Mouse (Mus musculus): ENCODE measurements at regions not wholly inside any gene's neighbourhood (a gene's known extent, or its start where the extent isn't known, plus 50 kb on each side); places are given as distances from the start of the nearest gene placed in this dataset.

DNA sequence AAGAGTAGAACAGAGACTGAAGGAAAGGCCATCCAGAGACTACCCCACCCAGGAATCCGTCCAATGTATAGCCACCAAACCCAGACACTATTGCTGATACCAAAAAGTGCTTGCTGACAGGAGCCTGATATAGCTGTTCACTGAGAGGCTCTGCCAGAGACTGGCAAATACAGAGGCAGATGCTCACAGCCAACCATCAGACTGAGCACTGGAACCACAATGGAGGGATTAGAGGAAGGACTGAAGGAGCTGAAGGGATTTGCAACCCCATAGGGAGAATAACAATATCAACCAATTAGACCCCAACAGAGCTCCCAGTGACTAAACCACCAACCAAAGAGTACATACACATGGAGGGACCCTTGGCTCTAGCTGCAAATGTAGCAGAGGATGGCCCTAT lies 1389.8 kb upstream of the Zeb2 start:
- H3K27ac ChIP-seq (ENCODE audit: control insufficient read depth, low read depth, low read length), result no peak overlapping the region
- H3K4me1 ChIP-seq (ENCODE audit: control insufficient read depth in 1 of 2, insufficient read depth in 2 of 2, low read length in 2 of 2), result no peaks in the 10 kb centered on the region
- no peaks in the 10 kb centered on the region for H3K79me2 ChIP-seq (ENCODE audit: control insufficient read depth, insufficient read depth, low read length, poor library complexity)
- H3K4me3 ChIP-seq (ENCODE audit: control insufficient read depth in 1 of 2, insufficient read depth in 1 of 2, low read depth in 2 of 2, low read length in 2 of 2), result no peak overlapping the region
- no peak overlapping the region for H3K9ac ChIP-seq (ENCODE audit: control insufficient read depth, low read depth, low read length, poor library complexity, severe bottlenecking)
- no peak for DNase-seq (ENCODE audit: low read depth, low spot score)
- no peaks in the 10 kb centered on the region for H3K36me3 ChIP-seq (ENCODE audit: control insufficient read depth in 1 of 2, insufficient read depth in 2 of 2, low read length in 2 of 2)
- TF ChIP-seq CHD1 (IDR thresholded peaks at IDR 0.05; ENCODE audit: low read depth, low read length) (no peak), MEF2A (IDR thresholded peaks at IDR 0.05; ENCODE audit: extremely low read depth, insufficient replicate concordance, low read depth, low read length, poor library complexity, severe bottlenecking) (no peak), RAD21 (IDR thresholded peaks at IDR 0.05; ENCODE audit: low read depth, low read length) (no peak), E2F4 (IDR thresholded peaks at IDR 0.05; ENCODE audit: borderline replicate concordance, low read depth, low read length) (no peak), NELFE (IDR thresholded peaks at IDR 0.05; ENCODE audit: low read depth, low read length) (no peak), SIN3A (IDR thresholded peaks at IDR 0.05; ENCODE audit: low read length) (no peak), TBP (IDR thresholded peaks at IDR 0.05; ENCODE audit: low read depth, low read length) (no peak), BHLHE40 (IDR thresholded peaks at IDR 0.05; ENCODE audit: borderline replicate concordance, low read depth, low read length) (no peak), CTCF (IDR thresholded peaks at IDR 0.05 in 2 of 3, conservative IDR thresholded peaks at IDR 0.05 in 1 of 3; ENCODE audit: control insufficient read depth in 1 of 3, insufficient read depth in 1 of 3, low read depth in 2 of 3, low read length in 3 of 3, poor library complexity in 1 of 3, severe bottlenecking in 1 of 3) (no peak), MAFK (IDR thresholded peaks at IDR 0.05; ENCODE audit: borderline replicate concordance, low read depth, low read length) (no peak)
- no peaks in the 10 kb centered on the region for H3K27me3 ChIP-seq (ENCODE audit: control insufficient read depth in 1 of 2, insufficient read depth in 2 of 2, low read length in 2 of 2)
- H3K9me3 ChIP-seq (replicated peaks; ENCODE audit: insufficient read depth, low read length), result no peaks in the 10 kb centered on the region

DNA sequence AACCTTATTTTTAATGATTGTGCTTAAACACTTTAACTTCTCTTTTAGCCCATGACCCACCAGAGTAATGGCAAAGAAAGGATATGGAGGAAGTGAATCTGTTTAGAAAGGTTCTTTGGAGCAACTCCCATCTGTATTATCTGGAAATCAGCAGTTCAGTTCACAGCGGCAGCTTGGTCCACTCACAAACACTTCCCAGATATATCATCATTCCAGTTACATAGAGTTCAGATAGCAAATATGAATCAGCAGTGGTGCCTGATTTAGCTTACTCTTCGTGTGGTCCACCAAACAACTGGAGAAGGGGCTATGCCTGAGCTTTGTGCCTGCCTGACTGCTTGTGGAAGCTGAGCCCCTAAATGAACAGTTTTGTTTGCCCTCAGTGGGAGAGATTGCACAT lies 1385.9 kb upstream of the Zeb2 start:
- Histone ChIP-seq H3K36me3 (ENCODE audit: control insufficient read depth in 1 of 2, insufficient read depth in 2 of 2, low read length in 2 of 2) (no peaks in the 10 kb centered on the region), H3K4me1 (ENCODE audit: control insufficient read depth in 1 of 2, insufficient read depth in 2 of 2, low read length in 2 of 2) (no peaks in the 10 kb centered on the region), H3K79me2 (ENCODE audit: control insufficient read depth, insufficient read depth, low read length, poor library complexity) (no peaks in the 10 kb centered on the region), H3K27me3 (ENCODE audit: control insufficient read depth in 1 of 2, insufficient read depth in 2 of 2, low read length in 2 of 2) (no peaks in the 10 kb centered on the region), H3K4me3 (ENCODE audit: control insufficient read depth in 1 of 2, insufficient read depth in 1 of 2, low read depth in 2 of 2, low read length in 2 of 2) (no peak overlapping the region), H3K9ac (ENCODE audit: control insufficient read depth, low read depth, low read length, poor library complexity, severe bottlenecking) (no peak overlapping the region), H3K27ac (ENCODE audit: control insufficient read depth, low read depth, low read length) (no peak overlapping the region), H3K9me3 (replicated peaks; ENCODE audit: insufficient read depth, low read length) (no peaks in the 10 kb centered on the region)
- DNase-seq (ENCODE audit: low read depth, low spot score), result no peak
- no peak for TF ChIP-seq ZC3H11A (IDR thresholded peaks at IDR 0.05; ENCODE audit: low read depth, low read length)
- TF ChIP-seq HCFC1 (IDR thresholded peaks at IDR 0.05; ENCODE audit: low read depth, low read length), result no peak
- TF ChIP-seq USF2 (IDR thresholded peaks at IDR 0.05; ENCODE audit: borderline replicate concordance in 1 of 2, insufficient read depth in 1 of 2, low read depth in 1 of 2, low read length in 2 of 2), result no peak
- TF ChIP-seq CHD2 (IDR thresholded peaks at IDR 0.05; ENCODE audit: low read length), result no peak
- no peak for TF ChIP-seq CTCF (IDR thresholded peaks at IDR 0.05 in 2 of 3, conservative IDR thresholded peaks at IDR 0.05 in 1 of 3; ENCODE audit: control insufficient read depth in 1 of 3, insufficient read depth in 1 of 3, low read depth in 2 of 3, low read length in 3 of 3, poor library complexity in 1 of 3, severe bottlenecking in 1 of 3)
- no peak for TF ChIP-seq MAX (IDR thresholded peaks at IDR 0.05; ENCODE audit: low read length)
- no peak for TF ChIP-seq MEF2A (IDR thresholded peaks at IDR 0.05; ENCODE audit: extremely low read depth, insufficient replicate concordance, low read depth, low read length, poor library complexity, severe bottlenecking)
- TF ChIP-seq JUND (IDR thresholded peaks at IDR 0.05; ENCODE audit: low read depth, low read length), result no peak
- no peak for TF ChIP-seq POLR2A (IDR thresholded peaks at IDR 0.05; ENCODE audit: control insufficient read depth in 1 of 2, insufficient read depth in 1 of 2, low read depth in 1 of 2, low read length in 2 of 2, poor library complexity in 1 of 2)
- TF ChIP-seq MYB (IDR thresholded peaks at IDR 0.05; ENCODE audit: low read depth, low read length), result no peak
- TF ChIP-seq MAZ (IDR thresholded peaks at IDR 0.05; ENCODE audit: low read depth, low read length), result no peak
- no peak for TF ChIP-seq MYC (IDR thresholded peaks at IDR 0.05; ENCODE audit: low read depth, low read length)
- no peak for TF ChIP-seq MAFK (IDR thresholded peaks at IDR 0.05; ENCODE audit: borderline replicate concordance, low read depth, low read length)
- TF ChIP-seq RCOR1 (IDR thresholded peaks at IDR 0.05; ENCODE audit: low read depth, low read length), result no peak
- no peak for TF ChIP-seq CHD1 (IDR thresholded peaks at IDR 0.05; ENCODE audit: low read depth, low read length)
